Mouse (Mus musculus): ENCODE measurements at regions not wholly inside any gene's neighbourhood (a gene's known extent, or its start where the extent isn't known, plus 50 kb on each side); places are given as distances from the start of the nearest gene placed in this dataset.

- DNase-seq (ENCODE audit: low read depth, low spot score): no peak
These were observed 926.3 kb downstream of the 4930447A16Rik start for GRCm38 (mm10) chr15:38351701-38352100.

GRCm38 (mm10) chr15:38353371-38353770 lies 928.0 kb downstream of the 4930447A16Rik start:
- DNase-seq (ENCODE audit: low read depth, low spot score): no peak

GRCm38 (mm10) chr15:38359053-38359452 lies 933.7 kb downstream of the 4930447A16Rik start:
- DNase-seq (ENCODE audit: low read depth, low spot score): no peak

GRCm38 (mm10) chr15:38363522-38363921 lies 938.2 kb downstream of the 4930447A16Rik start:
- no peak for DNase-seq (ENCODE audit: low read depth, low spot score)

- no peak for DNase-seq (ENCODE audit: low read depth, low spot score)
These were observed 938.7 kb downstream of the 4930447A16Rik start for GRCm38 (mm10) chr15:38364014-38364413.

GRCm38 (mm10) chr15:38367643-38368042 lies 942.3 kb downstream of the 4930447A16Rik start:
- DNase-seq (ENCODE audit: low read depth, low spot score): no peak

GRCm38 (mm10) chr15:38368291-38368690 lies 942.9 kb downstream of the 4930447A16Rik start:
- DNase-seq (ENCODE audit: low read depth, low spot score): no peak

GRCm38 (mm10) chr15:38371404-38372090 lies 946.2 kb downstream of the 4930447A16Rik start:
- DNase-seq (ENCODE audit: low read depth, low spot score): no peak

GRCm38 (mm10) chr15:38373797-38374196 lies 948.4 kb downstream of the 4930447A16Rik start:
- DNase-seq (ENCODE audit: low read depth, low spot score): peak; percentile 40

- no peak for DNase-seq (ENCODE audit: low read depth, low spot score)
These were observed 949.4 kb downstream of the 4930447A16Rik start for GRCm38 (mm10) chr15:38374786-38375185.

GRCm38 (mm10) chr15:38378106-38378505 lies 952.8 kb downstream of the 4930447A16Rik start:
- DNase-seq (ENCODE audit: low read depth, low spot score): no peak

- DNase-seq (ENCODE audit: low read depth, low spot score): no peak
These were observed 962.3 kb downstream of the 4930447A16Rik start for GRCm38 (mm10) chr15:38387617-38388016.

- no peak for DNase-seq (ENCODE audit: low read depth, low spot score)
These were observed 963.1 kb downstream of the 4930447A16Rik start for GRCm38 (mm10) chr15:38388436-38388835.

- no peak for DNase-seq (ENCODE audit: low read depth, low spot score)
These were observed 965.1 kb downstream of the 4930447A16Rik start for GRCm38 (mm10) chr15:38390450-38390849.

- no peak for DNase-seq (ENCODE audit: low read depth, low spot score)
These were observed 966.1 kb downstream of the 4930447A16Rik start for GRCm38 (mm10) chr15:38391420-38391819.

- no peak for DNase-seq (ENCODE audit: low read depth, low spot score)
These were observed 966.5 kb downstream of the 4930447A16Rik start for GRCm38 (mm10) chr15:38391860-38392259.

- DNase-seq (ENCODE audit: low read depth, low spot score): no peak
These were observed 967.2 kb downstream of the 4930447A16Rik start for GRCm38 (mm10) chr15:38392441-38393149.

GRCm38 (mm10) chr15:38398852-38399251 lies 973.5 kb downstream of the 4930447A16Rik start:
- no peak for DNase-seq (ENCODE audit: low read depth, low spot score)

- DNase-seq (ENCODE audit: low read depth, low spot score): no peak
These were observed 977.4 kb downstream of the 4930447A16Rik start for GRCm38 (mm10) chr15:38402762-38403161.

GRCm38 (mm10) chr15:38403760-38404375 lies 978.5 kb downstream of the 4930447A16Rik start:
- DNase-seq (ENCODE audit: low read depth, low spot score): no peak

GRCm38 (mm10) chr15:38406114-38406960 lies 981.0 kb downstream of the 4930447A16Rik start:
- no peak for DNase-seq (ENCODE audit: low read depth, low spot score)

- no peak for DNase-seq (ENCODE audit: low read depth, low spot score)
These were observed 982.1 kb downstream of the 4930447A16Rik start for GRCm38 (mm10) chr15:38407476-38407875.

All from embryo, embryonic 11.5 days (tissue).